Mouse (Mus musculus) layer of hippocampus, adult 11-12 months (tissue): Measurements from ENCODE around the gene Olfr1367.

ENCODE experiments used
- DNase-seq: peaks from one replicate; pipeline ENCODE4 v3.0.0; 2022; ENCODE audit warnings: low spot score

The Olfr1367 gene

DNA sequence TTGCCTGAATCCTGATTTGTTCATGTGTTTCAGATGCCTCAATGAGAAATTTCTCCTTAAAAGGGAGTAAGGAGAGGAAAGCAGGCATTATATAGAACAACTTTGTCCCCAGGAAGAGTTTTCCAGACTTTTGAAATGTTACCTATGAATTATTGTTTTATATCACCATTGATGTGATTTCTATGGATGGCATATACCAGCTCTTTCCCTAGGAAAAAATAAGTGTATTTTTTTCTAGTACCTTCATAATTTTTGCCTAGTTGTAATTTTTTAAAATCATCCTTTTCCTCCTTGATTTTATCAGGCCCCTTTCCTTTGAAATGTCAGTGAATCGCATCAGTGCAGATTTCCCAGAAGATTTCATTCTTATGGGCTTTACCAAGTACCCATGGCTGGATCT lies at the start of gene Olfr1367:
TSS of gene Olfr1367 (plus strand) at position 301 of the 400 bp plus-strand sequence.
- no peak for DNase-seq

DNA sequence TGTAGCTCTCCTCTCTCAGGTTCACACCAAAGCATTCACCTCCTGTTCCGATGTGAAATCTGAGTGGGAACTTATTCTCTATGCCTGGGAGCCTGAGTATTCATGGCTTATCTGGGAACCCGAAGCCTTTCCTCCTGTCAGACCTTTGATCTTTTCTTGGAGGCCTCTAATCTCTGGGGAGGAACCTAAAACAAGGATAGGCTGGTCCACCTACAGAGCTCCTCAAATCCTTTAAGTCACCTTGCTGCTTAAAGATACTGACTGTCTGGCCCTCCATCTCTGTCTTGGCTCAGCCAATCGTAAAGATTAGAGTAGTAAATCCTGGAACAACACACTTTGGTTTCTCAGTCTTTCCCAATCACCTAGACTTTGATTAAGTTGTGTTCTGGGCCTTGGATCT lies 48.2 kb upstream of the Olfr1367 start:
- DNase-seq, result no peak

DNA sequence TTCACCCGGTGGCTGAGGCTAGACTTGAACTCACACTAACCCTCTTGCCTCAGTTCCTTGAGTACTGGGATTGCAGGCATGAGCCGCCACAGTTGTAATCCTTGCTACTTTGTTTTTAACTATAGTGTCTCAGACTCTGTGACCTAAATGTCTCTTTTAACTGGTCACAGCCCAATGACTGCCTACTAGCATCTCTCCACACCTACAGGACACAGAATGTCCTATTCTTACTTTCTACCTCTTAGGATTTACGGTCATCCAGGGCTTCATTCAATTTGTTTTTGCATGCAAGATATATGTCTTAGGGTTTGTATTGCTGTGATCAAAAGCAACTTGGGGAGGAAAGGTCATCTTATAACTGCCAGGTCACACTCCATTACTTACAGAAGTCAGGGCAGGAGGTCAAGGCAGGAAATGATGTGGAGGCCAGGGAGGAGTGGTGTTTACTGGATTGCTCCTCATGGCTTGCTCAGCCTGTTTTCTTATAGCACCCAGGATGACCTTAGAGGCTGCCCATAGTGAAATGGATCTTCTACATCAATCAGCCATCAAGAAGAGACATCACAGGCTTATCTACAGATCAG lies 42.1 kb upstream of the Olfr1367 start:
- no peak for DNase-seq

- DNase-seq, result no peak
Measured at GRCm38 (mm10) chr13:21309788-21310187, 36.9 kb upstream of the Olfr1367 start.

DNA sequence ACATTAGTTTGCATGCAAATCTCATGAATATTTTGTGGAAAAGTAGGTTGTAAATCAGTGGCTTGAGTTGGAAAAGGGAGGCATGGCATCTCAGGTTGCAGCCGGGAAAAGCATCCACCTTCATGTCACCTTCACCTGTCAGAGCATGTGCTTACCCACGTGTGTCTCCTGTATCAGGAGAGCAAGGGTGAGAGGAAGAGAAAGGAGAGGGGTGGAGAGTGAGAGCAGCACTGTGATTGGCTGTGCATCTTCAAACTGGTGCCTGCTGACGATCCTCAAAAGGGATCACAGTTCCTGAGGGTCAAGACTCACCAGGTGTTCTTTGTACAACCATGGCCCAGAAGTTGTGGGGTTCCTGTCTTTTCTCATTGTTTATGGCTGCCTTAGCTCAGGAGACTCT lies 34.8 kb upstream of the Olfr1367 start, which contains the start of gene Gpx6:
TSS of gene Gpx6 (plus strand) at position 200 of the 400 bp plus-strand sequence.
- DNase-seq, result no peak

DNA sequence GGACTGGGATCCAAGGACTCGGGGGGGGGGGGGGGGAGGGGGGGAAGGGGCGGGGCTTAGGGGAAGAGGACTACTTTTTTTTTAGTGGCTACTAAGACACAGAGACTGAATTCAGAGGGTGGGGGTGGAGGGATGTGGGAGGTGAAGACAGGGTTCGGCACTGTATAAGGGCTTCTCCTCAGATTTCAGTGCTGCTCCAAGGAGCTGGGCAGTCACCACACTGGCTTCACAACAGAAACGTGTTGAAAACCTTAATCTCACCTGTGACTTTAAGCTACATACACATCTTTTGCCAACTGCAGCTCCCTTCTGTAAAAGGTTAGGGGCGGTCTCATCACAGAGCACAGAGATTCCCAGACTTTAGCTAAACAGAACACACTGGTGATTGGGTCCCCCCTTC lies 33.9 kb upstream of the Olfr1367 start:
- DNase-seq, result no peak

DNA sequence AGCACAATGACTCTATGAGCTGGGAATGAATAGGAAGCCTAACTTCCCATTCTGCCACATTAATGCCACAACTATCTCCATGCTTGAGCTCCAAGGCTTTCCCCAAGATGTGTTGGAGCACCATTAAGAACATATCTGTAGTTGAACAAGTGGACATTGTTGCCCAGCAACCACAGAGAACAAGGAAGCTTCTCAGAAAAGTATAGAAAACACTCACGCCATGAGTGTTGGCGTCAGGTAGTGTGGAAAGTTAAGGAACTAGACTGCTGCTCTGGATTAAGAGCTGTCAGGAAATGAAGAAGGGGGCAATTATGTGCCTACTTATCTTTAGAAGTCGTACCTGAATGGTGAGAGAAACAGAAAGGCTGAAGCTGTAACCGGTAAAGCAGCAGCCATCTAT lies 32.8 kb upstream of the Olfr1367 start:
- DNase-seq, result no peak

DNA sequence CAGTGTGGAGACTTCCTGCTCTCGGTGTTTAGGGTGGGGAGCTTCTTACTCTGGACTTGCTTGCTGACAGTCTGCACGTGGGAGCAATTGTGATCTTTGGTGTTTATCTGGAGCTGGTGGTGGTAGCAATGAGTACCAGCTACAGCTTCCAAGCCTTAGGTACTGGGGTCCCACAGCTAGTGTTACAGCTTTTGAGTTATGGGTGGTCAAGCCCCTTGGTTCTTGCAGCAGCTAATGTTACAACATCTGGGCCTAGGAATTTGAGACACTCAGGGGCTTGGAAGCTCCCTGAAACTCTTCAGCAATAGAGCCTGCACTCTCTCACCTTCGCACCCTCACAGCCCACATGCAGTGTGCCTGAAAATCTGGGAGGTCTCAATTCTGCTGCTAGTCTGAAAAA lies 26.4 kb upstream of the Olfr1367 start:
- DNase-seq, result no peak

- DNase-seq, result no peak
Measured at GRCm38 (mm10) chr13:21321890-21322494, 24.7 kb upstream of the Olfr1367 start.

DNA sequence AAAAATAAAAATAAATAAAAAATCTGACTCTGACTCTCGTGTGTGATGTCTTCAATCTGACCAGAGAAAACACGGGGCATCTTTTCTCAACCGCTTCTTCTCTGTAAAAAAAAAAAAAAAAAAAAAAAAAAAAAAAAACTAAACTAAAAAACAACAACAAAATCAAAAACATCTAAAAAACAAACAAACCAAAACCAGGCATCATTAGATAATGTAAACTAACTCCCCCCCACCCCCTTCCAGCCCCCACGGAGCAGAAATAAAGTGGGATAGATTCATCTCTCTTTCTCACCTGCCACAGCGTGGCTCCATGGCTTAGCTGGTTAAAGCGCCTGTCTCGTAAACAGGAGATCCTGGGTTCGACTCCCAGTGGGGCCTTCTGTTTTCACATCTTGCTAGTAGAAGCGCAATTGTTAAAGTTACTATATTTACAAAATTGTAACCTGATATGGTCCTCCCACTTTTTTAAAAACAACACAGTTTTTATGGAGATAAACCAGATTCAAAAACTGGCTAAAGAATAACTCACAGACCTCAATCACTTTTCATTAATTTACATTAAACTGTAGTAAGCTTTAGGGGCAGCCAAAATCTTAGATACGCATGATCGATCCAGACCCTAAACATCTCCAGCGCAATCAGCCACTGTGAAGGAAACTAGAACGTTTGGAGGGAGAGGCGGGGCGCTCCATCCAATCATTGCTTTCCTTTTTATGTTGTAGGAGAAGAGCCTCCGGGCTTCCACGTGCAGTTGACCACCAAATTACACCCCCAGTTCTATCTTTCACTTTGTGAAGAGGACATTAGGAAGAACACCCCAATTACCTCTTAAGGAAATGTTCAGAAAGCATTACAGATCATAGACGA lies 24.0 kb upstream of the Olfr1367 start:
- DNase-seq, result peak; percentile 57

- DNase-seq, result no peak
Measured at GRCm38 (mm10) chr13:21323405-21323804, 23.3 kb upstream of the Olfr1367 start.

DNA sequence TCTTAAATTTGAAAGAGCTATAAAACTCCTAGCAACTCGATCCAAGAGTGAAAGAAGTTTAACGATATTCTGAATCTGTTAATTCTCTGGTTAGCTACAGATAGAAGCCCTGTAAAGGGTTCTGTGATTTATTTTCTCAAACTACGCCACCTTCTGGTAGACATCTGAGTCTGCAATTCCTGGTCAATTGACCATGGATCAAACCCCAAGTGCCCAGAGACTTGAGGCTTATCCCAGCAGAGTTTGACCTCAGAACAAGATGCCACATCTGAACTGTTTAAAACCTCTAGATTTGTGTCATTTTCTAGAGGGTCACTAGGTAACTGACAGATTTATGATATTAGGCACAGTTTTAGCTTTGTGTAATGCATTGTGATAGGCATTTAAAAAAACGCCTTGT lies 20.5 kb upstream of the Olfr1367 start:
- no peak for DNase-seq

- peak; percentile 81 for DNase-seq
Measured at GRCm38 (mm10) chr13:21326657-21327211, 20.0 kb upstream of the Olfr1367 start.

DNA sequence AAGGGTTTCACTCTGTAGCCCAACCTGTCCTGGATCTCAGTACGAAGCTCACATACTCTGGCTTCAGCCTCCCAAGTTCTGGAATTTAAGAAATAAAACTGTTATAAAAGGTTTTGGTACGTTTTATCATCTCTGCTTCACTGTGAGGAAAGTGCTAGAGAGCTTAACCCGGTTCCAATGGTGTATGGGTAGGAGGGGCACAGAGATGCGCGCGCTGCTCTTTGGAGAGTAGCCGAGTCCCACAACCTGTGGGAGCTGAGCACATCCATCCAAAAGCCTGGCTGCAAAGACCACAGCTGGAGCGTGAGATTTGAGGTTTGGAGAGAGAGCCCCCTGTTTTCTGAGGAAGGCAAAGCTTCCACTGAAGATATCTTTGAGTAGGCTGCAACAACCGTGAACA lies 19.3 kb upstream of the Olfr1367 start:
- no peak for DNase-seq

DNA sequence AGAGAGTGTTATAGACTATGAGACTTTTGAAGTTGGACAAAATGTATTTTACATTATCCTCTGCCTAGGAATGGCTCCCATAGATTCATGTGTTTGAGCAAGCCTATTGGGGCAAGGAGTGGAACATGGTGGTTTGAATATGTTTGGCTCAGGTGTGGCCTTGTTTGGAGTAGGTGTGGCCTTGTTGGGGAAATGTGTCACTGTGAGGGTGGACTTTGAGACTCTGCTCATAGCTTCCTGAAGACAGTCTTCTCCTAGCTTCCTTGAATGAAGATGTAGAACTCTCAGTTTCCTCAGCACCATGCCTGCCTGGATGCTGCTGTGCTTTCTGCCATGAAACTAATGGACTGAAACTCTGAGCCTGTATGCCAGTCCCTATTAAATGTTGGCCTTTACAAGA lies 3.9 kb downstream of the Olfr1367 start:
- DNase-seq, result no peak

DNA sequence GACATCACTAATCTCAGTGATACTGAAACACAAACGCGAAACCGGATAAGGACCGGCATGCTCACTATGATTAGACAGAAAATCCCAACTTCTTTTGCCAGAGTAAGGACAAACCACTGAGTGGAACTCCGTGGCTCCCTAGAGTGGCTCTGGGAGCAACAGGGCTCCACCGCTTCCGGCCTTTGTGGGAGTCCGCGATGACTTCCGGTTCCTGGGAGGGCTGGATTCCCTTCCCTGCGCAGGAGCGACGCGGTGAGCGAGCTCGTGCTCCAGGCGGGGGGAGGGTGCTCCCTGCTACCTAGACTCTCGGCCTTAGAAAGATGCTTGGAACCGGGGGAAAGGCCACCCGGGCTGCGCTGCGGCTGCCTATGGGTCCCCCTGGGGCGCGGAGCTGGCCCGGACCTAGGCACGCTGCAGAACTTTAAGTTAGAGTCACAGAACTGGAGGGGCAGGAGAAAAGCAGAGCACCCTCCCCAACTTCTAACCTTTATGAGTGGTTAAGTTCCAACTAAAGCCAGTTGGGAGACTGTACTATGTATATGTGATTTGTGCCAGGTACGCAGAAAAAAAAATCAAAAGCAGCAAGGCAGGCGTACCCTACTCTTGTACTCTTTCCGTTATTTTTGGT lies 16.0 kb downstream of the Olfr1367 start, which contains the start of gene Zscan12:
TSS of gene Zscan12 (plus strand) at position 200 of the 628 bp plus-strand sequence.
- peak; percentile 91 for DNase-seq

GRCm38 (mm10) chr13:21363719-21364118 lies 17.0 kb downstream of the Olfr1367 start:
- DNase-seq, result no peak

DNA sequence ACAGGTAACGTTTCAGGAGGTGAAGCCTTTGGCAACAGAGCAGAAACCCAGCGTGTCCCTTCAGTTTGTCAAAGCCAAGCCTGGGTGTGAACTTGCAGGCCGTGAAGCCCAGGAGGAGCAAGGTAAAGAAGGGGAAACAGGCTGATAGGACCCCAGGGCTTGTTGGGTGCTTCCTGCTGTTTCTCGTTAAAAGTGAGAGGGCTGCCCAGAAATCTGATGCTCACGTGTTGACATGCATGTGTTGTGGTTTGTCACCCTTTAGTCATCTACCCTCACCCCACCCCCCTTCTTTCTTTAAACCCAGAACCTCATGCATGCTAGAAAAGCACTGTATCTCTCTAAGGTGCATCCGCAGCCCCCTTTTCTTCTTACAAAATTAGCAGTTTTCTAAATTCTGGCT lies 19.9 kb downstream of the Olfr1367 start:
- no peak for DNase-seq

DNA sequence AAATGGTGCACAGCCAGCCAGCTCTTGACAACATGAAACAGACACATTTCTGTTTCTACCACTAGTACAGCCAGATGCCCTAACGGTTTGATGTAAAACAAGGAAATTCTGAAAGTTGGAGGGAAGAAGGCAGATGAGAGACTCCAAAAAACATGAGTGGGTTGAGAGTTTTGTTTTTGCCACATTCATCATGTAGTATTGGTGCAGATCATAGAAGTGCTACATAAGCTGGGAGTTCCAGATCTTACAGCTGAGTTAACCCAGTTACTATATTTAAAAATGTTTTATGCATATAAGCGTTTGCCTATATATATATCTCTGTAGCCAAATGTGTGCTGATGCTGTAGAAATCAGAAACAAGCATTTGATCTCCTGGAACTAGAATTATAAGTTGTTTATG lies 26.0 kb downstream of the Olfr1367 start:
- no peak for DNase-seq

GRCm38 (mm10) chr13:21377773-21378172 lies 31.1 kb downstream of the Olfr1367 start:
- no peak for DNase-seq

- no peak for DNase-seq
Measured at GRCm38 (mm10) chr13:21395211-21395610, 48.5 kb downstream of the Olfr1367 start.

DNA sequence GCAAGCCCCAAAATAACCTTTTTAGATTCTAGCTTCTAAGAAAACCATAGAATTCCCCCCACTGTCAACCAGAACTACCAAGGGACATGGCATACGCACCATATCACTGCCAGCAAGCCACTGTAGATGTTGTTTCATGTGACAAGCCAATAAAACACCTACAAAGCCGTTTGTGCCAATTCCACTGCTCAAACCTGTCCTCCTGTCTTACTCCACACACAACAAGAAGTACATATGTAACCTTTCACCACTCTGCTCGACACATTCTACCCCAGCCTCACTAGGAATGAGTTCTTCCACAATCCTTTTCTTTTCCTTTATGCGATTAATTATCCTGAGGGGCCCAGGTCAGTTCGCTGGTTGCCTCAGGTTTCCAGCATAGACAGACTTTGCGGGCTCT lies 48.9 kb downstream of the Olfr1367 start:
- no peak for DNase-seq
